Mouse (Mus musculus): ENCODE measurements around the gene Sccpdh.

DNA sequence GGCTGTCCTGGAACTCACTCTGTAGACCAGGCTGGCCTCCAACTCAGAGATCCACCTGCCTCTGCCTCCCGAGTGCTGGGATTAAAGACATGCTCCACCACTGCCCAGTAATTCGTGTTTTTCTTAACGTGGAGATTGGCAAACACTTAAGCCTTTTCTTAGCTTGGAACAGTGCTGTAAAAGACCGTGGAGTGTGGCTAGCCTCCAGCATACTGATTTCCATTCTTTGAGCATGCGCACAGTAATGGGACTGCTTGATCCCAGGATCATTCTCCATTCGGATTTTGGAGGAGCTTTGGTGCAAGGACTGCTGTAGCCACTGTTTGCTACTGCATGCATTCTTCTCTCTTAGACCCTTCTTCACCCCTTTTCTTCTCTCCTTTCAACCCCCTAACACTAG lies 21.5 kb downstream of the Sccpdh start:
- TF ChIP-seq POLR2A (IDR thresholded peaks at IDR 0.05; ENCODE audit: control insufficient read depth, extremely low read depth, insufficient read depth, low read length, poor library complexity) (no peak), CTCF (IDR thresholded peaks at IDR 0.05; ENCODE audit: borderline replicate concordance, control insufficient read depth, extremely low read depth, insufficient read depth, low read length, poor library complexity) (no peak)
